Mouse (Mus musculus) hindbrain, embryonic 15.5 days (tissue): ENCODE measurements around the gene Prrc2b. TPM values are rescaled to one million over a fixed set of nuclear protein-coding genes. Genes with fewer than 3 reads are reported as not detected.

Experiments
- ATAC-seq: fragments of 200-750 bp; cut with Nextera tagmentation; 2 replicates; pipeline ENCODE4 v1.8.0; 2017; ENCODE audit warnings: low read depth, moderate number of reproducible peaks, moderate TSS enrichment; ENCODE audit not compliant: low FRiP score
- H3K27ac ChIP-seq: fragments of 300-500 bp; sonication (generic); replicated peaks from 2 replicates; pipeline ENCODE4 v1.5.1; 2015; ENCODE audit warnings: mild to moderate bottlenecking, inconsistent platforms
- H3K27me3 ChIP-seq: fragments of 300-500 bp; sonication (generic); 2 replicates; pipeline ENCODE4 v1.6.1; 2015; ENCODE audit warnings: control low read depth, inconsistent platforms
- H3K36me3 ChIP-seq: fragments of 300-500 bp; sonication (generic); 2 replicates; pipeline ENCODE4 v1.6.1; 2015; ENCODE audit warnings: control low read depth, inconsistent platforms
- H3K4me1 ChIP-seq: fragments of 300-500 bp; sonication (generic); replicated peaks from 2 replicates; pipeline ENCODE4 v1.6.1; 2015; ENCODE audit warnings: control low read depth, inconsistent platforms
- H3K4me2 ChIP-seq: fragments of 300-500 bp; sonication (generic); 2 replicates; pipeline ENCODE4 v1.6.1; 2015; ENCODE audit warnings: moderate library complexity, mild to moderate bottlenecking, inconsistent platforms
- H3K4me3 ChIP-seq: fragments of 300-500 bp; sonication (generic); 2 replicates; pipeline ENCODE4 v1.5.1; 2015; ENCODE audit warnings: mild to moderate bottlenecking, inconsistent platforms
- H3K9ac ChIP-seq: fragments of 300-500 bp; sonication (generic); 2 replicates; pipeline ENCODE4 v1.6.1; 2015; ENCODE audit warnings: inconsistent platforms
- H3K9me3 ChIP-seq: fragments of 300-500 bp; sonication (generic); 2 replicates; pipeline ENCODE4 v1.6.1; 2016; ENCODE audit warnings: control low read depth, inconsistent platforms
- WGBS: fragments of 180-500 bp; shearing (Covaris S2); methylation state at CpG from one replicate; pipeline ENCODE4 v1.1.7; 2015; 5-methylcytosine and 5-hydroxymethylcytosine counted together
- polyA plus RNA-seq: library from polyadenylated mRNA; unstranded; fragments of >200 nt; fragmentation: Nextera tagmentation; extraction: Ambion mirVana; gene quantifications from 2 replicates; pipeline ENCODE4 v1.2.1, GENCODE M21; 2015

The Prrc2b gene
- polyA plus RNA-seq, 1 experiment from 2014 or later: 79.7 TPM

DNA sequence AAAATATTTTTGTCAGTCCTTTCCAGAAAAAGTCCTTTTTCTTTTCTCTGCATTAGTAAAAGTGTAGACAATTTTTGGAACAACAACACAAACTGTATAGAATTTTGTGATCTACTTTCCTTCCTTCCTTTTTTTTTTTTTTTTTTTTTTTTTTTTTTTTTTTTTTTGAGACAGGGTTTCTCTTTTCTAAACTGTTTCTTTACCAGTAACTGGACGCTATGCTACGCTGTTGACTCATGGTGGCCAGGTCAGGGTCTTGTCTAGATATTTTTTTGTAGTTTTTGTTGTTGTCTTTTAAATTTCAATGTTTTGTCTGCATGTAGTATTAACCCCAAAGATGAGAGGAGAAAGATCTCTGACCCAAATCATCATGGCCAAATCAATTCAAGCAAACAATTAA is 29.1 kb upstream of the Prrc2b start:
- Histone ChIP-seq H3K9me3 (no peaks in the 10 kb centered on the region), H3K36me3 (no peaks in the 10 kb centered on the region), H3K9ac (no peak overlapping the region), H3K27ac (no peak overlapping the region), H3K27me3 (no peaks in the 10 kb centered on the region), H3K4me2 (no peak overlapping the region), H3K4me3 (no peak overlapping the region), H3K4me1 (no peaks in the 10 kb centered on the region)
- no peak for ATAC-seq
- WGBS: 76% methylated on average over 2 of the region's 2 CpGs

DNA sequence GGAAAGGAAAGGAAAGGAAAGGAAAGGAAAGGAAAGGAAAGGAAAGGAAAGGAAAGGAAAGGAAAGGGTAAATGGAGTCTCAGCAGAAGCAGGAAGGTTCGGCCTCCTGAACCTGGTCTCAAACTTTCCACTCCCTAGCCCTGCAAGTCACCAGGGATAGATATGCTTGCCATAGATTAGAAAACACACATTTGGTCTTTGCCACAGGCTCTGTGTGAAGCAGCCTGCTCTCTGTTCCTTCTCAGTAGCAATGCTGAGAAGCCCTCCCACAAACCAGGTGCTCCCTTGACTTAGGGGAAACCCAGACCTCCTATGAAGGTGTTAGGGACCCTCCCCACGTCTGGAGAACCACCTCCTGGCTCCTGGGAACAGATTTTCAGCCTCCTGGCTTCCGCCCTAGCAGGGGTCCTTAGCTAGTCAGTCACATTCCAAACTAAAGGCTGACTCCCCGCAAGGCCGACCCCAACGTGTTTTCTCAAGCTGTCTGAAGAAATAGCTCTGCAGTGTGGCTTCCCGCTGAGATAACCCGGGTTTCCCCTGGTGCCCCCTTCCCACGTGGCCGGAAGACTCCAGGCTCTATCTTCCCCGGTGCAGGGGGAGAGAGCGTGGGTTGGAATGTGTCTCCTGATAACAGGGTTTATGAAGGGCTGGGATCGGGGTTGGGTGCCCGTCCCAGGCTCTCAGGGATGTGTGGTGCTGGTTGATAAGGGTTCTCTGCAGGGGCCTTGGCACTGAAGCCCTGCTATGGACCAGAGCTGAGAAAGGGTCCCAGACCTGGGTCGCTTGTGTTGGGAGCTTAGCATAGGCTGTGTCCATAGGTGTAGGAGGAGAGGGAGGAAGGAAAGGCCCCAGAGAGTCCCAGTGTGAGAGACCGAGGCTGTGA is 23.0 kb upstream of the Prrc2b start:
- Histone ChIP-seq H3K27ac (no peak overlapping the region), H3K27me3 (no peaks in the 10 kb centered on the region; the same call in 1 of the 2 replicates)

DNA sequence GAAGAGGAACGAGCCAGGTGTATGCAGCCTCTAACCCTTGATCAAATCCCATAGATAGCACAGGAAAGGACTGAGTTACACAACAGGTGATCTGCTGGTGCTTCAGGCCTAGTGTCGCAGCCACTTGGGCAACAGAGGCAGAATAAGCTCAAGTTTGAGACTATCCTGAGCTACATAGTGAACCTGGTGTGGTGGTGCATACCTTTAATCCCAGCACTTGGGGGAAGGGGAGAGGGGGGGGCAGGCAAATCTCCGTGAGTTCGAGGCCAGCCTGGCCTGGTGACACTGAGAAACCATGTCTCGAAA is 22.4 kb upstream of the Prrc2b start:
- no peaks in the 10 kb centered on the region for H3K9me3 ChIP-seq
- WGBS: 84% methylated on average over 5 of the region's 5 CpGs
- no peak overlapping the region for H3K27ac ChIP-seq
- no peaks in the 10 kb centered on the region for H3K36me3 ChIP-seq
- no peaks in the 10 kb centered on the region for H3K4me1 ChIP-seq
- H3K4me3 ChIP-seq: no peak overlapping the region
- no peaks in the 10 kb centered on the region; the same call in 1 of the 2 replicates for H3K27me3 ChIP-seq
- no peak overlapping the region for H3K9ac ChIP-seq
- no peak for ATAC-seq
- H3K4me2 ChIP-seq: no peak overlapping the region

More for the DNA sequence above, 23.0 kb upstream of the Prrc2b start:
- 37% methylated on average over 16 of the region's 16 CpGs for WGBS
- Histone ChIP-seq H3K9ac (no peak overlapping the region), H3K4me2 (no peak overlapping the region), H3K4me3 (no peak overlapping the region), H3K36me3 (no peaks in the 10 kb centered on the region), H3K9me3 (no peaks in the 10 kb centered on the region), H3K4me1 (no peaks in the 10 kb centered on the region)
- no peak for ATAC-seq

DNA sequence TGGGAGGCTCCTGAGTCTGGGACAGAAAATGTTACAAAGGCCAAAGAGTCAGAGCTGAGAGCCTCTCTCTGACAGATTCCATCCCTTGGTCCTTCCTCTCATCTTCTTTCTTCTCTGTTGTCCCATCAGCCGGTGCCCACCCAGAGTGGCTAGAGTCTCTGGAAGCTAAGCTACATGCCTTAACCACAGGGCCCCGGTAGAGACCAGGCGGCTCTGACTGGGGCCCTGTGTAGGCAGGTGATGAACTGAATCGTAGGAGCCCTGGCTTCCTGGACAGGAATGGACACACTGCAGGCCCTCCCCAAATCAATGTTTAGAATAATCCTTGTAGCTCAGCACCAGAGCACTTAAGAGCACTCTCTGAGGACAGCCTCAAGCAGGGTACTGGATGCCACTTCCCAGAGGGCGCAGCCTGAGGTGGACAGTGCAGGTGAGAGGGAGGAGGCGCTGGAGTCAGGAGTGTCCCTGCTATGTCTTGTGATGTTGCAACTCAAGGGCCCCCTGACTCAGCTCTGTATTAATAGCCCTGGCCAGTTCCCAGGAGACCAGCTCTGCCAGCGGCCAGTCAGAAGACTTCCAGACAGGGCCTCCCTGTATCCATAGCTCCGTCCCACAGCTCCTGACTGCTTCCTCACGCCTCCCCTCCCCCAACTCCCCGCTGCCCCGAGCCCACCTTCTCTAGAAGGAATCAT is 21.4 kb upstream of the Prrc2b start:
- H3K9ac ChIP-seq: no peak overlapping the region

DNA sequence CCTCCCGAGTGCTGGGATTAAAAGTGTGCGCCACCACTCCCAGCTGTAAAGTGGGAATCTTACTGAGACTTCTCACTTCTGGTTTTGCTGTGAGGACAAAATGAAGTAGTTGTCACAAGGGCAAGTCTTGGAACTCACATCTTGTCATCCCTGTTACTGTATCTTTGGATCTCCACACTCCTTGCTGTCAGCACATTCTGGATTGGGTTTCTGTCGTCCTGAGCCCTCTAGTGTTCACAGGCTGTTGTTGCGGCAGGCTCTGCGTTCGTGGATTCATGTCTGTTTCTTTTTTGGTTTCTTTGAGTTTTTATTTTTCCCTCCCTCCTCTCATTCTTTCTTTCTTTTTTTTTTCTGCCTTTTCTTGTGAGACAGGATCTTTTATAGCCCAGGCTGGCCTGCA is 20.4 kb upstream of the Prrc2b start:
- Histone ChIP-seq H3K36me3 (no peaks in the 10 kb centered on the region), H3K9me3 (no peaks in the 10 kb centered on the region), H3K4me2 (no peak overlapping the region), H3K27ac (no peak overlapping the region), H3K27me3 (no peaks in the 10 kb centered on the region; the same call in 1 of the 2 replicates), H3K4me3 (no peak overlapping the region), H3K9ac (no peak overlapping the region), H3K4me1 (no peaks in the 10 kb centered on the region)
- ATAC-seq: no peak
- 35% methylated on average over 6 of the region's 6 CpGs for WGBS

More for the DNA sequence above, 21.4 kb upstream of the Prrc2b start:
- no peak for ATAC-seq
- Histone ChIP-seq H3K4me3 (no peak overlapping the region), H3K4me2 (no peak overlapping the region), H3K27me3 (no peaks in the 10 kb centered on the region; the same call in 1 of the 2 replicates), H3K36me3 (no peaks in the 10 kb centered on the region), H3K4me1 (no peaks in the 10 kb centered on the region), H3K27ac (no peak overlapping the region), H3K9me3 (no peaks in the 10 kb centered on the region)
- WGBS: 60% methylated on average over 11 of the region's 11 CpGs

DNA sequence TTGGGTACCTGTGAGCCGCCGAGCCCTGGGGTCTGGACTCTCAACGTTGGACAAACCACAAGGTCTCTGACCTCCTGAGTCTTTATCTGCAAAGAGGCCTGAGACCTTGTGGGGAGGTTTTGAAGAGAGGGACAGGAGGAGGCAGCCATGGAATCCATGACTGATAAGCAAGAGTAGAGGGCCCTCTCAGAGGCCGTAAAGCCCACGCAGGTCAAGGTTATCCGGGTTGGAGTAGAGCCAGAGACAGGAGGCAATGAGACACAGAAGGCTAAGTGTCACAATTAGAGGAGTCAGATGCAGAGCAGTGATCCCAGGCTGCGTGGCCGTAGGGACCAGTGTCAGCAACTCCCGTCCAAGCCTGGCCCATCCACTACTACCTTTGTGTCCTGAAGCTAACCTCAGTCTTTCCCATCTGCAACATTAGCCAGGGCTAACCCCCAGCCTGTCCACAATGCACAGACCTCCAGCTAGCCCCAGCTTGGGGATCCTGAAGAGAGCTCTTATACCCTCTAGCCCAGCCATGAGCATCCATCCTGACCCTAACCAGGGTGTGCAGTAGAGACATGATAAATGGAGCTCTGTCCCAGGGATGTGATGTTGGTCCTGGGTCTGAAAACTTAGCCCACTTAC is 19.6 kb upstream of the Prrc2b start:
- Histone ChIP-seq H3K4me3 (no peak overlapping the region), H3K27ac (no peak overlapping the region), H3K9me3 (no peaks in the 10 kb centered on the region), H3K27me3 (no peaks in the 10 kb centered on the region; the same call in 1 of the 2 replicates), H3K36me3 (no peaks in the 10 kb centered on the region), H3K4me1 (no peaks in the 10 kb centered on the region), H3K4me2 (no peak overlapping the region), H3K9ac (no peak overlapping the region)
- 86% methylated on average over 9 of the region's 9 CpGs for WGBS
- ATAC-seq: no peak

DNA sequence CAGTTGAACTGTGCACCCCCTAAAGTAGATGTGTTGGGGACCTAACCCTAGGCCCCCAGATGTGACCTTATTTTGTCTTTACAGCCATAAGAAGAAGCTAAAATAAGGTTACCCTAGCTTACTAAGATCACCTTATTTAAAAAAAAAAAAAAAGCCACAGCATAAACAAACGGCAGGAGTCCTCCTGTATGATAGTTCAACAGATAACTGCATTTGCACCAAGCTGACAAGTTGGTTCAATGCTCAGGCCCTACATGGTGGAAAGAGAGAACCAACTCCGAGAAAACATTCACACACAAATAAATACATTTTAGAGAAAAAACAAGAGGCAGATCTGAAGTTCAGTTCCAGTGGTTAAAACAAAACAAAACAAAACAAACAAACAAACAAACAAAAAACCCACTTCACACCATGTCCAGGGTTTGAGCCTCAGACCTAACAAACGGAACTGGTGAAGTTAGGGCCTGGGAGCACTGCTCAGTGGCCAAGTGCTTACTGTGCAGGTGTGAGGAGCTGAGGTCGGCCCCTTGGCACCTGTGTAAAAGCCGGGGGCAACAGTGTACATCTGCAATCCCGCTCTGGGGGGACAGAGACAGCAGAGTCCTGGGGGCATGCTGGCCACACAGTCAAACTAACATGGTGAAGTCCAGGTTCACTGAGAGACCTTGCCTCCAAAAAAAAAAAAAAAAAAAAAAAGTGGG is 18.9 kb upstream of the Prrc2b start:
- Histone ChIP-seq H3K36me3 (no peaks in the 10 kb centered on the region), H3K27me3 (no peaks in the 10 kb centered on the region; the same call in 1 of the 2 replicates), H3K9me3 (no peaks in the 10 kb centered on the region), H3K9ac (no peak overlapping the region), H3K27ac (no peak overlapping the region), H3K4me3 (no peak overlapping the region), H3K4me2 (no peak overlapping the region), H3K4me1 (peaks cover 2% of the 10 kb centered on the region)
- no peak for ATAC-seq
- 72% methylated on average over 6 of the region's 6 CpGs for WGBS

DNA sequence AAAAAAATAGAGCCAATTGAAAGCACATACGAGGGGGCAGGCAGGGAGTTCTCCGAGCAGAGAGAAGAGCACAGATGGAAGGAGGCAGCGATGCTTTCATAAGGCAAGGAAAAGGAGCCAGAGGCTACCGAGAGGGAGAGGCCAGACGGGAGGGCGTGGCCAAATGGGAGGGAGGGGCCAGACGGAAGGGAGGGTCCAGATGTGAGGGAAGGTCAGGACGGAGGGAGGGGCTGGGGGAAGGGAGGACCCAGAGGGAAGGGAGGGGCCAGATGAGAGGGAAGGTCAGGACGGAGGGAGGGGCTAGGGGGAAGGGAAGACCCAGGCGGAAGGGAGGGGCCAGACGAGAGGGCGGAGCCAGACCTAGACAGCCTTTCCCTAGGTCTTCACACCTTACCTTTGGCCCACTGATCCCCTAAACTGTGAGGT is 18.3 kb upstream of the Prrc2b start:
- no peak overlapping the region for H3K27ac ChIP-seq
- no peaks in the 10 kb centered on the region for H3K9me3 ChIP-seq
- ATAC-seq: no peak
- no peak overlapping the region for H3K9ac ChIP-seq
- H3K4me3 ChIP-seq: no peak overlapping the region
- peaks cover 6% of the 10 kb centered on the region for H3K4me1 ChIP-seq
- no peaks in the 10 kb centered on the region for H3K36me3 ChIP-seq
- H3K4me2 ChIP-seq: no peak overlapping the region; the same call in 1 of the 2 replicates
- no peaks in the 10 kb centered on the region; the same call in 1 of the 2 replicates for H3K27me3 ChIP-seq
- 6% methylated on average over 12 of the region's 12 CpGs for WGBS

DNA sequence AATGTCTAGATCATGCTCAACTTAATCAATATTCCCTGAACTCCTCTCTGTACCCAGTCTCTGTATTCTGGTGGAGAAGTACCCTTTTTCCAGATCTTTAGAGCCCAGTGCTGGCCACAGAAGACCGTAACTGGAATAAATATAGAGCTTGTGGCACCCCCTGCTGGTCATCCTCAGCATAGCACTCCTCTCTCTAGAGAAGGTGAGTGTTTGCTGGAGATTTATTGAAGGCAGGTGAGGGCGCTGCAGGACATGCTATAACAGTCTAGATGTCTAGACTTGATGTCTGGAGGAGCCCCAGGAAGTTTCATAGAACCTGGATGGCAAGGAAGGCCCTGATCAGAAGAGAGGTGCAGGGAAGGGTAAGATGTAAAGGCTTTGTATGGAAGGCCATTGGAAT is 16.8 kb upstream of the Prrc2b start:
- Histone ChIP-seq H3K4me1 (peaks cover 6% of the 10 kb centered on the region), H3K9ac (no peak overlapping the region), H3K36me3 (no peaks in the 10 kb centered on the region), H3K9me3 (no peaks in the 10 kb centered on the region), H3K4me3 (no peak overlapping the region), H3K27me3 (no peaks in the 10 kb centered on the region; the same call in 1 of the 2 replicates), H3K4me2 (no peak overlapping the region), H3K27ac (no peak overlapping the region)
- no peak for ATAC-seq
- 7% methylated on average over 2 of the region's 2 CpGs for WGBS

DNA sequence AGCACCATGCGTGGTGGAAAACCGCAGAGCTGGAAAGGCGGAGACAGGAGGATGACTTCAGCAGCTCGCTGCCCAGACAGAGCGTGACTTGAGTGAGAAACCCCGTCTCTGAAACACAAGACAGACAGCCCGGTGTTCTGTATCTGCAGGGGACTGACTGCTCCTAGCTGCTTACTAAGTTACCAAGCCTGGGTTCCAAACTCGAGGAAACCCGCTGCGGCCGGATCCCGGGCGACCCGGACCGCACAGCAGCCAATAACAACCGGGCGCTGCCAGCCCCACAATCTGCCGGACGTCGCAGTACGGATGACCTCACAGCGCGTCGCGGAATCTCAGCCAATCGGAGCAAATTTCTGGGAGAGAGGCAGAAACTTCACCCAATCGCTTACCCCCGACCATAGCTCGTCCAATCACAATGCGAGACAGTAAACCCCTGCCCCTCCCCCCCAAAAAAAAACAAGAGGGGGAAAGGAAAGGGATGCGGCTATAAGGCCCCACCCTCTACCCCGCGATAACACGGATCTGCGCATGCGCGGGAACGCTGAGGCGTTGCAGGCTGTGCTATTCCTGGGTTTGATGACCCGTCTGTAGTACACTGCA is 13.1 kb upstream of the Prrc2b start:
- Histone ChIP-seq H3K9ac (peak overlapping the region; percentile 62), H3K4me1 (peaks cover 6% of the 10 kb centered on the region), H3K4me2 (peak overlapping the region; percentile 89), H3K27me3 (no peaks in the 10 kb centered on the region), H3K4me3 (peak overlapping the region; percentile 63), H3K9me3 (no peaks in the 10 kb centered on the region), H3K36me3 (no peaks in the 10 kb centered on the region), H3K27ac (peak overlapping the region; percentile 90)
- ATAC-seq: peak; percentile 96
- WGBS: under 1% methylated on average over 40 of the region's 40 CpGs

DNA sequence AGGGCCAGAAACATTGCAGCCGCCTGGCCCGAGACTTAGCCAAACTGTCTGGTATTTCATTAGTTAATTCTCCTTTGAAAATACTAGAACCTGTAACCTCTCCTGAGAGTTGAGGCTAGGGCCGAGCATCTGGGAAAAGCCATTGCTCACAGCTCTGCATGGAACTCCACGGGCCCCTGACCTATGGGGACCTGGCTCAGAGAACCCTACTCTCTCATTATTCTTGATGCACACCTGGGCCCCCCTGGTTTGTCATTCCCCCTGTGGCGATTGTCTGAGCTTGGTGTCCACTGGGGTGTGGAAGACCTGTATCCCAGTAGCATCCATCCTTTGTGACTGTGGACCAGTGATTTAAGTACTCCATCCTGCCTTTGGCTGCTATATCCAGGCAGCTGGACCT is 11.5 kb upstream of the Prrc2b start:
- Histone ChIP-seq H3K9ac (no peak overlapping the region), H3K27ac (no peak overlapping the region), H3K36me3 (no peaks in the 10 kb centered on the region), H3K4me3 (no peak overlapping the region), H3K27me3 (no peaks in the 10 kb centered on the region), H3K9me3 (no peaks in the 10 kb centered on the region), H3K4me2 (no peak overlapping the region), H3K4me1 (peaks cover 6% of the 10 kb centered on the region)
- ATAC-seq: no peak
- WGBS: 86% methylated on average over 5 of the region's 5 CpGs
